Mouse (Mus musculus): ENCODE measurements around the gene Itpk1.

The Itpk1 gene

DNA sequence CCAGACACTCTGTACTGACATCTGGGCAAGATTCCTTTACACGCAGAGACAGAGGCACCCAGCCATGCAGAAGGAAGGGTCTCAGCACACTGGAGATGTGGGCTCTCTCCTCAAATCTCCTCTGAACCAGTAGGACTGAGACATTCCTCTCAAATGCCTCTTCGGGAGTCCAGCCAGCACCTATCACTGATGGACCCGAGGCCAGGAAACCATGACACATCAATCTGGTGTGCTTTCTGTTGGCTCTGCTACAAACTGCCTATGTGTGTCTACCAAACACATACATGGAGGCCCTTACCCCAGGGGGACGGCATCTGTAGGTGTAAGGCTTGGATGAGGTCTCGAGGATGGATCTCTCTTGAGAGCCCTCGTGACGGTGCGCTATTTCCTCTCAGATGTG is 117.6 kb downstream of the Itpk1 start:
- DNase-seq, result no peak

DNA sequence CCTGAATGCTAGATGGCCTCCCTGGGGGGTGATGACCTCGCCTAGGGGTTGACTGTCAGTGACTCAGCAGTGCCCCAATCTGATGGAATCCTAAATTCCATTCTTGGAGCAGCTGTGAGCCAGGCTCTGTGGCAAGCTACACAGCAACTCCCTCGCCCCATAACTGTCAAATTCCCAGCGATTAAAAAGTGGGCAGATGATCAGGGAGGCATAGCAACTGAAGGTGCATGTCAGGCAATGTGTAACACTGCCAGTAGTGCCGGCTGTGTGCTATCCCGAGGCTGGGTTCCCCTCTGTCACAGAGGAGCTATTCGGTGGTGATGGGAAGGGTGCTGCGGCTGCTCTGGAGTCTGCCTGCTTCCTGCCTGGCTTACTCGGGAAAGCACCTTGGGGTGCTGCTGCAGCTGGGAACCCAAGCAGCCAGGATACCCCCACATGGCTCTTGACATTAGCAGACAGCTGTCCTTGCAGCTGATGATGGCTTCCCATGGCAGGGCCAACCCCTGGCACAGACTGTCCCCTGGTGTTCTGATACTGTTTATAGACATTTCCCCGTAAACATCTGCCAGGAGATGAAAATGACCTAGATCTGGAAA is 118.3 kb downstream of the Itpk1 start:
- no peak for DNase-seq

GRCm38 (mm10) chr12:102585390-102585789 is 119.3 kb downstream of the Itpk1 start:
- DNase-seq, result no peak

DNA sequence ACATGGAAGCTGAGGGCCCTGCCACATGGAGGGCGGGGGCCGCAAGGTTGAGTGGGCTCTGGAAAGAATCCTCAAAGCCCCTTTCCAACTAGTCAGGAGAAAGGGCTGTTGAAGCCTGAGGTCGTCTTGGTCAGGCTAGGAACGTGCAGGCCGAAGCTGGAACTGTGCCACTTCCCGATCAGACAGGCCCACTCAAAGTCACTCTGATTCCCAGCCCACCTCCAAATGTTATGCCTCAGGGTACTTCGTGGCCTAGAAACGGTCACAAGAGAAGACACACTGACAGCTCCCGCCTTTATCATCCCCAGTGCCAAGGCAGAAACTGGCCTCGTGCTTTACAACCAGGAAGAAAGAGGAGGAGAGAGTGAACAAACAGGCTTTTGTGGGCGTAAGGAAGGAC is 122.3 kb downstream of the Itpk1 start:
- no peak for DNase-seq

DNA sequence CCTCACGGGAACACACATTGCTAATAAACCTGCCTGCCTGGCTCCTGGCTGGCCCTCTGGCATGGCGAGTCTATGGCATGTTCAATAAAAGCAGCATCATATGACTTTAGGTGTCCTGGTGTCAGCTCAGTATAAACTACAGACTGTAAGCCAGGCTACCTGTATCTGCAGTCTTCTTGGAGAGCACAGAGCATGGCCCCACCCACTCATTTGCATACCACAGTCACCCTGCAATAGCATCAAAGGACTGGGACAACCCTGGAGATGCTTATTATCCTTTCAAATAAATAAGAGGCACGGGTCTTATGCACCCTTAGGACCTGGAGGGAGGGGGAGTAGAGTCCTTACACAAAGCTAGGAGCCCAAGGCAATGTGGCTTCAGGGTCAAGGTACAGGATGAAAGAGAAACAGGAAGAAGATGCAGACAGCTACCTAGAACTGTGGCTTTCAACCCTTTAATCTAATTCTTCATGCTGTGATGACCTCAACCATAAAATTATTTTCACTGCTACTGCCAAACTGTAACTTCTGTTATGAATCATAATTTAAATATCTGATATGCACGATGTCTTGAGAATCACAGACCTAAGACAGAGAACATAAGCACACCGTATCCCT is 123.0 kb downstream of the Itpk1 start:
- no peak for DNase-seq

DNA sequence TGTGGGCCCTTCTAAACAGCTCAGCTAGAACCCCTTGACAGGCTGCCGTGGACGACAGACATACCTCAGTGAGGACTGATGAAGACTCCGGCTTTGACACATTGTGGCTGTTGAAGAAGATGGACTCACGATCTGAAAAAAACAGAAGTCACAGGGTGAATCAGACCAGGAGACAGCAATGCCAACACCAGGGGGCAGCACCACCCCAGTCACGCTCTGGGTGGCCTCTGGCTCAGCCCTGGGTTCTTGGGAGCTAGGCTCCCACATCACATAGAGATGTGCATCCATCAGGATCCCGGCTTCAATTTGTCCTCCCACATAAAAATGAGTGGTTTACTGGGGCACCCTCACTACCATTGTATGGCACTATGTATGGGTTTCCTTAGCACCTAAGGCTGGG is 125.7 kb downstream of the Itpk1 start:
- peak; percentile 72 to 94 for DNase-seq

DNA sequence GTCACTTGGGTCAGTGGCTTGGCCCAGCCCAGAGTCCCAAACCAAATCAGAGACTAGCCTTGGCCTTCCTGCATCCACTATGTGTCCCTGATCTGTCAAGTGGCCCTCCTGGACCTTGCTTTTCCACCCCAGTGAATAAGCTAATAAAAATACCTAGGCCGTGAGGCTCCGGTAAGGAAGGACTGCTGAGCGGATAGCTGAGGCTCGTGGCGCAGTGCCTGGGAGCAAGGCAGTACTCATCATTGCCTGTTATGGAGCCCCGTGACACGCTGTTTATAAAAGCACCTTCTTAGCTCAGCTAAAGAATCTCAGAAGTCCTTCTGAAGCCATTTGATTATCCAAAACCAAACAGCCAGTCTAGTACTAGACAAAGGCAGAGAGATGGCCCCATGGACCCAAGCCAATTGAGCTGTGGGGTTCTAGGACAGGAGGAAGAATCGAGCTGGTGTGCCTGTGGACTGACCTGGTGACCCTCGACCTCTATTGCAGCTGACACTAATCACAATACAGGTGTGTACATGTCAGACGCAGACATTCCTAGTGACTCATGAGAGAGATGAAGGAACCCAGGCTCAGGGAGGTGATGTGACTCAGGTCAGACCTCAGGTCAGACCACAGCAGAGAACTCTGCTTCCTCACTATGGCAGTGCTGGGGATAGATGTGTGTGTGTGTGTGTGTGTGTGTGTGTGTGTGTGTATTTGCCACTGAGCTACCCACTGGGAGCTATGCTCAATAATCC is 127.9 kb downstream of the Itpk1 start:
- no peak for DNase-seq

DNA sequence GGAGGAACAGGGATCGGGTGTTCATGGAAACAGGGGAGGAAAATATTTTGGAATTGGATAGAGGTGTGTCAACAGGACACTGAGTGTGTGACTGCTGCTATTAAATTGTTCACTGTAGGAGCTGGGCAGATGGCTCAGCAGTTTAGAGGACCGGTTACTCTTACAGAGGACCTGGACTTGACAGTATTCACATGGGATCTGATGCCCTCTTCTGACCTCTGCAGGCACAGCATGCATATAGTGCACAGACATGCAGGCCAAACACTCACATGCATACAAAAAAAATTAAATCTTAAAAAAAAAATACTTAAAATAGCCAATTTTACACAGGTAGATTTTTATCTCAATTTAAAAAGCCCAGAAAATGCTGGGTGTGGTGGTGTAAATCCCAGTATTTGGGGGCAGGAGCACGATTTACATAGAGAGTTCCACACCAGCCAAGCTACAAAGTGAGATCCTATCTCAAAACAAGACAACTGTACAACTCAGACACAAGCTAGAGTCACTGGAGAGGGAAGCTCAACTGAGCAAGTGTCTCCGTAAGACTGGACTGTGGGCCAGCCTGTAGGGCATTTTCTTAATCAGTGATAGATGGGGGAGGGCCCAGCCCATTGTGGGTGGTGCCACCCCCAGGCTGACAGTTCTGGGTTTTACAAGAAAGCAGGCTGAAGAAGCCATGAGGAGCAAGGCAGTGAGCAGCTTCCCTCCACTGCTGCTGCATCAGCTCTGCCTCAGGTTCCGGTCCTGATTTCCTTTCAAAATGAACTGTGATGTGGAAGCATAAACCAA is 129.0 kb downstream of the Itpk1 start:
- peak; percentile 56 to 63 for DNase-seq

DNA sequence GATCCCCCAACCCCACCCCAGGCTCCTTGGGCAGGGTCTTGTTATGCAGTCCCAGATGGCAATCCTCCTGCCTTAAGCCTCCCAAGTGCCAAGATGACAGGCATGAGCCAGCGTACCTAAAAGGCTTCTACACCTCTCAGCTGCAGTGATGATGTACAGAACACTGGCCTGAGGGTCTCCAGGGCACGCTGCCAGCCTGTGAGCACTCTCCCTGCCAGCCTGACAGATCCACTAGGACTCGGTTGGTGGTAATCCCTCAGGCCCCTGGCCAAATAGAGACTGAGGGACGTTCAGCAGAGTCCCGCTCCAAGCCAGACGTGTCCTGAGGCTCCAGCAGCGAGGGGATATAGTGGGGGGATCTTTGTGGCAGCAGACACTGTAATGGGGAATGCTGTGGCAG is 131.7 kb downstream of the Itpk1 start:
- no peak for DNase-seq

- no peak for DNase-seq
These were observed 133.1 kb downstream of the Itpk1 start for GRCm38 (mm10) chr12:102571666-102572065.

GRCm38 (mm10) chr12:102570734-102571133 is 134.0 kb downstream of the Itpk1 start:
- no peak for DNase-seq

GRCm38 (mm10) chr12:102570111-102570510 is 134.6 kb downstream of the Itpk1 start:
- no peak for DNase-seq

DNA sequence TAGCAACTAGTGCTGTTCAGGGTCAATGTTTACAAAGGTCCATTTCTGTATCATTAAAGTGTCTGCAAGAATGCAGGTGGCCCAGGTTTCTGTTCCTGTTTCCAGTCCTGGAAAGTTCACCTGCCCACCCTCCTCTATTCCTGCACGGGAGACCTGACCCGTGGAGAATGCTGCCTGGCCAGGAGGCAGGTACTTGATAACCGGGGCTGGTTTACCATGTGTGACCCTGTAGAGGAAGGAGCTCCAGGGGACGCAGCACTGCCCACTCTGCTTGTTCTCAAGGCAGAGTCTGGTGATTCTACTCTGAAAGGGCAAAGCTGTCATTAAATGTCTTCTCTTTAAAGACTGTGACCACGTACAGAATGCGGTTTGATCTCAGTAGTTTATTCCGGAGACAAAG is 136.5 kb downstream of the Itpk1 start:
- DNase-seq, result no peak

DNA sequence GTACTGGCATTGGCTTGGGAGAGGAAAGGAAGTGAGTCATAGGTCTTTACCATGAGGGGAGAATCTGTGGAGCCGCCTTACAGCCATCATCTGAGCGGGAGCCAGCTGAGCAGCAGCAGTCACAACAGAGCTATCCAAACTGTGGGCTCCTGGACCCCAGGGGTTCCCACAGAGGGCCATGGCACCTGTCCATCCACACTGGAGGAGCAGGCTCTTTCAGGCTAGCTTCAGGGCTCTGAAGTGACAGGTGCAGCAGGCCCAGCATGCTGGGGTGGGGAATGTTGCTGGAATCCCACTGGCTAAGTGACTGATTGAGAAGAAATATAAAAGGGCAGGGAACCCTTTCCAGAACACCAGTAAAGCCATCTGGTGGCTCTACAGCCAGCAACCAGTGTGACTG is 137.8 kb downstream of the Itpk1 start:
- DNase-seq, result no peak

DNA sequence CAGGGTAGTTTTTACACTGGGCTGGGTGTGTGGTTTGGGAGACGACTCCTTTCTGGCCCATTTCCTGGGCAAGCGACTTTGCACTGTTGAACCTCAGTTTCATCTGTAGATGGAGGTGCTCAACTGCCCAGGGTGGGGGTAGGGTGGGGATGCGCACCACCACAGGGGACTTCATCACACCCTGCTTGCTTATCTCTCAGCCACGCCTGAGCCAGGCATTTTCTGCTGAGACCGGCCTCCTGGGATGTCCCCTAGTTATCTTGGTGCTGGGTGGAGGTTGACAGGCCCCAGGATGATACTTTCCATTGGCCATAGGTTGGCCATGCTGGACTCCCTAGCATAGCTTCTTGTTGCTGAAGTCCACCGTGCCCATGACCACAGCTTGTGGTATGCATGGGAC is 139.6 kb downstream of the Itpk1 start:
- DNase-seq, result no peak

GRCm38 (mm10) chr12:102557372-102557771 is 147.4 kb downstream of the Itpk1 start:
- no peak for DNase-seq

DNA sequence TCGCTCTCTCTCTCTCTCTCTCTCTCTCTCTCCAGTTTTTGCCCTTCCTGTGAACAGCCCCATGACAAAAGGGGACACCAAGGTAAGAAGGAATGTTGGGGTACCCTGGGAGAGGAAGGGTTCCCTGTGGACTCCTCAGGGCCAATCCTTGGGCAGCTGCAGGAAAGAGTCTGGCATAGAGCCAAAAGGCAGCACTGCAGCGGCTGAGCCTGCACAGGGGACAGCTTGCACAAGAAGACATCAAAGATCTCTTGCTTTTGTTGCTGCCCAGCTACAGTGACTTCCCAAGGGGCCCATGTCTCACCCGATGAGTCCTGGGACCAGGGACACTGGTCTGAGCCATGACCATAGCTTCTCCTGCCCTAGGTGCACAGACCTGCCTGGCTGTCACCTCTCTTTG is 148.9 kb downstream of the Itpk1 start:
- no peak for DNase-seq

DNA sequence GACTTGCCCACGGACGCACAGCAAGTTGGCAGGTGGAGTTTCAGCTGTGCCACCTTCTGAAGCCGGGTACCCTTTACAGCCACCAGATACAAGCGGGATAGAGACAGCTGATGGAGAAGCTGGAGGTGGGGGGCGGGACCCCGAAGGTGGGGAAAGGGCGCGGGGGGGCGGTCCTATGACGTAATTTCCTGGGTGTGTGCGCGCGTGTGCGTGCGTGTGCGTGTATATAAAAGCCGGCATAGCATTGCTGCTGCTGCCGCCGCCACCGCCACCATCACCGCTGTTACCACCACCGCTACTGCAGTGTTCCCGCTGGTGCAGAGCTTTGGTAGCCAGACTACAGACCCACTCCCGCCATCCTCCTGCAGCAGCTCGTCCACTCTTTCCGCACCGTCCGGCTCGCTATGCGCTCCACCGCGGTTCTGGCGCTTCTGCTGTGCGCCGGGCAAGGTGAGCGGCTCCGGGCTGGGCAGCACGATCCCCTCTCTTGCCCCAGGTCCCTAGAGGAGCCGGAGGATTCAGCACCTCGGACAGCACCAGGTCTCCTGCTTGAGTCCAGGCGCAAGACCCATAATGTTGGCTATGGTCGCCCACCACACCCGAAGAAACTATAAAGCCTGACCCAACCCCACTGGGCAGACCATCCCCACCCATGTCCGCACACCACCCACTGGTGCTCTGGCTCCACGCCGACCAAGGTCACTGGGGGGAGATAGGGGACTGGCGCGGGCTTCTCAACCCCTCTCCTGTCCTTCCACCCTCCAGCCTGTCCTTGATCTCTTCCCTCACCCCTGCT is 149.8 kb downstream of the Itpk1 start, which contains the start of gene Chga:
TSS of gene Chga (plus strand) at position 249 of the 796 bp plus-strand sequence.
- peak; percentile 57 to 90 for DNase-seq

GRCm38 (mm10) chr12:102553705-102554275 is 150.9 kb downstream of the Itpk1 start:
- DNase-seq, result no peak

- DNase-seq, result no peak
These were observed 152.7 kb downstream of the Itpk1 start for GRCm38 (mm10) chr12:102552001-102552400.

GRCm38 (mm10) chr12:102551186-102551585 is 153.5 kb downstream of the Itpk1 start:
- DNase-seq, result no peak

DNA sequence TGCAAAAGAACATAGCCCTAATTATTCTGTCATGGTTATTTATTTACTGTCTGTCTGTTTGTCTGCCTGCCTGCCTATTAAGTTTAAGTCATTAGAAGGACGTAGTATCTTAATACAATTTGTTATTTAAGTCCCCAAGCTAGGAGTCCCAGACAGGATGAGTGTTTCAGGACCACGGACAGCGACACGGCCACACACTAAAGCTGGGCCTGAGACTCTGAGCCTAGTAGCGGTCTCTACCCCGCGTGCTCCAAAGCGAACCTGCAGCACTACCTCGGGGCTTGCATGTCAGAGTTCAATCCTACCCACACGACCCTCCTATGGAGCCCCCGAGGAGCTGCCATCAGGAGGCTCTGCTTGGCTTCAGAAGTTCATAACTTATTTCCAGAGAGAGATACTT is 154.2 kb downstream of the Itpk1 start:
- DNase-seq, result peak; percentile 69 to 92

All from kidney, postnatal 36 days (tissue).